Mouse (Mus musculus): ENCODE measurements at regions not wholly inside any gene's neighbourhood (a gene's known extent, or its start where the extent isn't known, plus 50 kb on each side); places are given as distances from the start of the nearest gene placed in this dataset.

DNA sequence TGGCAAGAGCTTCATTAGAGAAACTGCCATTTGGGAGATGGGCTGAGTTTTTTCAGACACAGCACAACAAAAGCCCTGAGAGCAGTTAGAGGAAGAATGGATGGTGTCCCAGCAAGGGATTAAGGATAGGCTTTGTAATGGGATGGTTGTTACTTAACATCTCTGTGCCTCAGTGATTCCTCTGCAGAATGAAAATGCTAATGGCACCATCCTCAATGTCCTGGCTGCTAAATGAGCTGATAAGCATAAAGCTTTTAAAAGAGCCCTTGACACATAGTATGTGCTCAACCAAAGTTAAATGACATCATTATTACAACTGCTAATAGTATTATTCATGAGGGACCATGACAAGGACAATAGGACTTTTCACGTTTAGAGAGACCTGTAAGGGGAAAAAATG lies 764.7 kb downstream of the Stim2 start:
- no peak for TF ChIP-seq EP300 (IDR thresholded peaks at IDR 0.05; ENCODE audit: insufficient read depth, low read depth, low read length)
- no peak for TF ChIP-seq CTCF (IDR thresholded peaks at IDR 0.05)

All from heart, adult 2 months (tissue).